Mouse (Mus musculus): Measurements from ENCODE around the gene Arhgef12.

DNA sequence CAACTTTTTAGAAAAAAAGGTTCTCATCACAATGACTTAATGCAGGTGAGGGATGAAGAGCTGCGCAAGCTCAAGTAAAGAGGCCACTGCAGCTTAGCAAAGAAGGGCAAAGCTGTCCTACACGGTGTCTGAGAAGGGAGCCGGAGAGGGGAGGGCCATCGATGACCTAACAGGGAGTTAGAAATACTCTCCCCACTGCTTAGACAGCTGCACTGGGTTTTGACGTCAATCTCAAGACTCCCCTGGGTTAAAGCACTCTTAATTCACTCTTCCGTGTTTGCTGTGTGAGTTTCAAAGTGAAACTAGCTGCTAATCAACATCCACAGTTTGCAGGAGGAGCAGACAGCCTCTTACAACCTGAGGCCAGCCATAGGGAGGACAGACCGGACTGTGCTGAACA, 30.9 kb downstream of the Arhgef12 start:
- TF ChIP-seq POLR2A (IDR thresholded peaks at IDR 0.05; ENCODE audit: low read depth, low read length) (no peak), CTCF (conservative IDR thresholded peaks at IDR 0.05; ENCODE audit: insufficient read depth, insufficient read length, low read depth, low read length) (no peak)

All from kidney, adult 2 months (tissue).